Comparison of ENCODE assay signal across 24 mouse cellular contexts in genomic region chr2:165120765-165121164, GRCm38 (mm10). TPM values are rescaled to one million over a fixed set of nuclear protein-coding genes. Genes with fewer than 3 reads are reported as not detected.
A peak's percentile ranks its signal among the peaks of the same experiment; 100 is the strongest.
DNase-seq lines count a peak whose midpoint lies in the region; ATAC-seq and TF ChIP-seq lines count a peak whose summit lies in the region.
"Had no signal": no experiment of that assay in that cellular context is flagged by ENCODE, and none has a peak within 500 bp of the region (broad histone marks: within the 10 kb centered on the region; RNA-seq: fewer than 3 reads in every experiment).

No protein-coding gene starts in this region.

- TF ChIP-seq CTCF in stomach, postnatal 0 days (IDR thresholded peaks at IDR 0.05; ENCODE audit: low read depth): no peak

- H3K4me3 ChIP-seq in forebrain, embryonic 15.5 days: no peak overlapping the region
- no peak overlapping the region for H3K4me3 ChIP-seq in forebrain, embryonic 10.5 days
- H3K4me3 ChIP-seq in hindbrain, embryonic 13.5 days: no peak overlapping the region
- no peak overlapping the region for H3K4me3 ChIP-seq in stomach, postnatal 0 days (ENCODE audit: low read depth, low read length)
- H3K4me3 ChIP-seq: embryonic facial prominence, embryonic 12.5 days; limb, embryonic 10.5 days; limb, embryonic 15.5 days; liver, embryonic 15.5 days; lung, embryonic 15.5 days; megakaryocyte, embryonic 14.5 days; midbrain, embryonic 12.5 days had no signal

- no peak for TF ChIP-seq EP300 in stomach, postnatal 0 days (optimal IDR thresholded peaks at IDR 0.05)

- H3K9me3 ChIP-seq in forebrain, embryonic 15.5 days: no peaks in the 10 kb centered on the region
- H3K9me3 ChIP-seq in forebrain, embryonic 10.5 days: no peaks in the 10 kb centered on the region
- no peaks in the 10 kb centered on the region for H3K9me3 ChIP-seq in hindbrain, embryonic 13.5 days
- H3K9me3 ChIP-seq in stomach, postnatal 0 days (ENCODE audit: control insufficient read depth, low read length): no peaks in the 10 kb centered on the region
- H3K9me3 ChIP-seq: embryonic facial prominence, embryonic 12.5 days; limb, embryonic 10.5 days; limb, embryonic 15.5 days; liver, embryonic 15.5 days; lung, embryonic 15.5 days; megakaryocyte, embryonic 14.5 days; midbrain, embryonic 12.5 days had no signal

- no peak overlapping the region for H3K9ac ChIP-seq in forebrain, embryonic 15.5 days (replicated peaks)
- 0 out of 2 replicates have a peak overlapping the region, but pooled peaks have one; percentile 4 for H3K9ac ChIP-seq in hindbrain, embryonic 13.5 days
- no peak overlapping the region for H3K9ac ChIP-seq in stomach, postnatal 0 days (ENCODE audit: low read length)
- H3K9ac ChIP-seq: embryonic facial prominence, embryonic 12.5 days; limb, embryonic 15.5 days; liver, embryonic 15.5 days; lung, embryonic 15.5 days; midbrain, embryonic 12.5 days had no signal

- H3K4me2 ChIP-seq in forebrain, embryonic 15.5 days (replicated peaks): no peak overlapping the region
- H3K4me2 ChIP-seq in hindbrain, embryonic 13.5 days: no peak overlapping the region
- no peak overlapping the region for H3K4me2 ChIP-seq in stomach, postnatal 0 days (replicated peaks; ENCODE audit: low read depth)
- H3K4me2 ChIP-seq: embryonic facial prominence, embryonic 12.5 days; limb, embryonic 15.5 days; liver, embryonic 15.5 days; lung, embryonic 15.5 days; midbrain, embryonic 12.5 days had no signal

- peak; percentile 46 for ATAC-seq in forebrain, embryonic 15.5 days (replicated peaks)
- ATAC-seq in hindbrain, embryonic 13.5 days (ENCODE audit: low FRiP score): peak; percentile 53; the same call in 1 of the 2 replicates
- ATAC-seq in stomach, postnatal 0 days (ENCODE audit: low FRiP score, low TSS enrichment): no peak
- ATAC-seq: intestine, postnatal 0 days had no signal

- no peaks in the 10 kb centered on the region for H3K27me3 ChIP-seq in forebrain, embryonic 15.5 days
- peaks cover 63% of the 10 kb centered on the region for H3K27me3 ChIP-seq in forebrain, embryonic 10.5 days (ENCODE audit: poor library complexity, severe bottlenecking)
- H3K27me3 ChIP-seq in hindbrain, embryonic 13.5 days: peaks cover 37% of the 10 kb centered on the region
- no peaks in the 10 kb centered on the region; the same call in 1 of the 2 replicates for H3K27me3 ChIP-seq in stomach, postnatal 0 days (ENCODE audit: control insufficient read depth, insufficient read depth, low read length)

- no peaks in the 10 kb centered on the region for H3K36me3 ChIP-seq in forebrain, embryonic 15.5 days
- H3K36me3 ChIP-seq in forebrain, embryonic 10.5 days (replicated peaks): peaks cover 6% of the 10 kb centered on the region; the same call in 1 of the 2 replicates
- H3K36me3 ChIP-seq in hindbrain, embryonic 13.5 days: peaks cover 5% of the 10 kb centered on the region
- H3K36me3 ChIP-seq in stomach, postnatal 0 days (ENCODE audit: control insufficient read depth, insufficient read depth, low read length): no peaks in the 10 kb centered on the region
- H3K36me3 ChIP-seq: embryonic facial prominence, embryonic 12.5 days; limb, embryonic 10.5 days; limb, embryonic 15.5 days; liver, embryonic 15.5 days; lung, embryonic 15.5 days had no signal

- DNase-seq in forebrain, embryonic 10.5 days (ENCODE audit: extremely low spot score, low spot score): no peak
- peak; percentile 45 for DNase-seq in right cerebral cortex, postnatal 4 days
- no peak for DNase-seq in right cerebral cortex, adult 2 months (ENCODE audit: low spot score in 2 of 2)
- DNase-seq in ovary, postnatal 10 days (ENCODE audit: low spot score): no peak
- DNase-seq in liver: no peak
- DNase-seq in stomach, postnatal 0 days (ENCODE audit: low spot score): no peak
- DNase-seq: adrenal gland, postnatal 14 days; cerebellum, adult 9-11 months; gastrocnemius, postnatal 10 days had no signal

- 64% methylated on average over 9 of the region's 9 CpGs for whole genome bisulfite sequencing in forebrain, embryonic 15.5 days
- WGBS in forebrain, embryonic 10.5 days: 86% methylated on average over 9 of the region's 9 CpGs
- 67% methylated on average over 9 of the region's 9 CpGs for WGBS in hindbrain, embryonic 13.5 days
- 43% methylated on average over 9 of the region's 9 CpGs for WGBS in stomach, postnatal 0 days

- peaks cover 21% of the 10 kb centered on the region for H3K4me1 ChIP-seq in forebrain, embryonic 15.5 days
- peaks cover 45% of the 10 kb centered on the region for H3K4me1 ChIP-seq in forebrain, embryonic 10.5 days
- H3K4me1 ChIP-seq in hindbrain, embryonic 13.5 days (replicated peaks): peaks cover 47% of the 10 kb centered on the region
- no peaks in the 10 kb centered on the region for H3K4me1 ChIP-seq in stomach, postnatal 0 days (replicated peaks; ENCODE audit: control insufficient read depth, insufficient read depth)
- H3K4me1 ChIP-seq: liver, embryonic 15.5 days; lung, embryonic 15.5 days; megakaryocyte, embryonic 14.5 days had no signal

- H3K27ac ChIP-seq in forebrain, embryonic 15.5 days (replicated peaks): 0 out of 2 replicates have a peak overlapping the region, but pooled peaks have one; percentile 12
- H3K27ac ChIP-seq in forebrain, embryonic 10.5 days: no peak overlapping the region
- H3K27ac ChIP-seq in hindbrain, embryonic 13.5 days: peak overlapping the region; percentile 64
- no peak overlapping the region for H3K27ac ChIP-seq in stomach, postnatal 0 days (replicated peaks)
- H3K27ac ChIP-seq: embryonic facial prominence, embryonic 12.5 days; limb, embryonic 10.5 days; limb, embryonic 15.5 days; liver, embryonic 15.5 days; lung, embryonic 15.5 days; midbrain, embryonic 12.5 days had no signal

RNA-seq across cellular contexts. Expression of gene 1700025C18Rik, which starts 30.2 kb away (rescaled TPM):
- not detected in 2 replicates for polyA plus RNA-seq in forebrain, embryonic 15.5 days (2015; fragmentation: Nextera tagmentation; extraction: Ambion mirVana)
- not detected in 2 replicates for polyA plus RNA-seq in forebrain, embryonic 10.5 days (2016; fragmentation: Nextera tagmentation; extraction: Ambion mirVana)
- polyA plus RNA-seq in hindbrain, embryonic 13.5 days (2015; fragmentation: Nextera tagmentation; extraction: Ambion mirVana): not detected in 2 replicates
- polyA plus RNA-seq in stomach, postnatal 0 days (2015; fragmentation: Nextera tagmentation; extraction: Ambion mirVana): not detected in 2 replicates
- polyA plus RNA-seq: embryonic facial prominence, embryonic 12.5 days; gonadal fat pad, adult 2 months; heart, embryonic 14.5 days; intestine, postnatal 0 days; kidney, embryonic 14.5 days; limb, embryonic 10.5 days; limb, embryonic 15.5 days; liver, embryonic 15.5 days; lung, embryonic 15.5 days; midbrain, embryonic 12.5 days; small intestine, adult 2 months; stomach, embryonic 14.5 days had no signal

Comparison
In these comparisons a context has a peak if more than half of its experiments do, and no peak if none do; other contexts are left out.
1. H3K27ac ChIP-seq: peak in forebrain, embryonic 15.5 days (single experiment) and hindbrain, embryonic 13.5 days (single experiment); none in forebrain, embryonic 10.5 days (single experiment) and stomach, postnatal 0 days (single experiment).